Mouse (Mus musculus) embryonic fibroblast, embryonic 13.5 days (primary cell): ENCODE data around the gene Foxo4.

Experiments used
- CTCF ChIP-seq: IDR thresholded peaks from 2 replicates; pipeline ENCODE4 v1.5.1; 2011; ENCODE audit warnings: mild to moderate bottlenecking, control low read depth, low read length, moderate library complexity, borderline replicate concordance; ENCODE audit not compliant: insufficient read depth
- POLR2A ChIP-seq: IDR thresholded peaks from 2 replicates; pipeline ENCODE4 v1.6.1; 2011; ENCODE audit warnings: low read depth, mild to moderate bottlenecking, control low read depth, low read length, moderate library complexity

DNA sequence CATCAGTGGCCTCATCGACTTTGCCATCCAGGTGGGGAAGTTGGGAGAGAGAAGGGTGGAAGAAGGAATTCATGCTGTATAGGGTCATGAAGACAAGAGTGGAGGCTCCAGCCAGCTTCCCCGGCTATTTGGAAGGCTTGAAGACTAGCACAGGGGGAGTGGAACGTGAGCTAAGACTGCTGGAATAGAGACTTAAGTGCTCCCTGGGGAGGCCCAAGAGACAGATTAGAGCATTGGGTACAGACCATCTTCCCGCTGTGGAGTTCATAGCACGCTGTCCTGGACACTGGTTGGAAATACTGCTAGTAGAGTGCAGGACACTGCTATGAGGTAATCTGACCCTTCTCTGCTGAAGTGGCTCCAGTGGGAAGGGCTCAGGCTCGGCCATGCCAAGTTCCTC lies 28.5 kb downstream of the Foxo4 start:
- TF ChIP-seq POLR2A = no peak
- TF ChIP-seq CTCF = no peak
